Mouse (Mus musculus): ENCODE results near the gene Apoc1.

DNA sequence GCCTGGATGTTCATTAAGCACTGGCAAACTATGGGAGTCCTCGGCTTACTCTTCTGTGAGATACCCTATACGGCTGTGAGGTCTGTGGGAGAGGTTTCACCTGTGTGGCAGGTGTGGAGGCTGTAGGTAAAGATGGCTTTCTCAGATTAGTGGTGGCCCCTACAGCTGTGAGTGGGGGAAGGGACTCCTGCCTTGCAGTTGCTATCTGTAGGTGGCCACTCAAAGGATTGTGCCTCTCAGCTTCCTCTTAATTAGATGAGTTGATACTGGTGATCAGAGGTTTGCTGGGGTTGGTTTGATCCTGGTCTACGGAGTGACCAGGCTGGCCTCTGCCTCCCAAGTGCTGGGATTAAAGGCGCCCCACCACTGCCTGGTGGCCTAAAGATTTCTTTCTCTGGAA is 12.0 kb upstream of the Apoc1 start:
- TF ChIP-seq POLR2A (IDR thresholded peaks at IDR 0.05; ENCODE audit: extremely low read depth, insufficient read depth, low read length), result no peak
- no peak for TF ChIP-seq CTCF (IDR thresholded peaks at IDR 0.05; ENCODE audit: extremely low read depth, insufficient read depth, low read length)
